Mouse (Mus musculus) neural tube, embryonic 12.5 days (tissue): ENCODE data around the gene Arhgef25. TPM values are rescaled to one million over a fixed set of nuclear protein-coding genes. Genes with fewer than 3 reads are reported as not detected.

Experiments used
- ATAC-seq: fragments of 200-750 bp; cut with Nextera tagmentation; 2 replicates; pipeline ENCODE4 v1.8.0; 2017; ENCODE audit warnings: low read depth, mild to moderate bottlenecking, moderate TSS enrichment, moderate library complexity; ENCODE audit not compliant: low FRiP score
- H3K27ac ChIP-seq: fragments of 300-500 bp; sonication (generic); 2 replicates; pipeline ENCODE4 v1.5.1; 2016
- H3K27me3 ChIP-seq: fragments of 300-500 bp; sonication (generic); replicated peaks from 2 replicates; pipeline ENCODE4 v1.6.1; 2016; ENCODE audit warnings: mild to moderate bottlenecking
- H3K36me3 ChIP-seq: fragments of 300-500 bp; sonication (generic); 2 replicates; pipeline ENCODE4 v1.6.1; 2016; ENCODE audit warnings: mild to moderate bottlenecking
- H3K4me1 ChIP-seq: fragments of 300-500 bp; sonication (generic); 2 replicates; pipeline ENCODE4 v1.6.1; 2016
- H3K4me2 ChIP-seq: fragments of 300-500 bp; sonication (generic); replicated peaks from 2 replicates; pipeline ENCODE4 v1.6.1; 2016; ENCODE audit warnings: mild to moderate bottlenecking
- H3K4me3 ChIP-seq: fragments of 300-500 bp; sonication (generic); 2 replicates; pipeline ENCODE4 v1.5.1; 2016
- H3K9ac ChIP-seq: fragments of 300-500 bp; sonication (generic); 2 replicates; pipeline ENCODE4 v1.6.1; 2016; ENCODE audit warnings: mild to moderate bottlenecking
- H3K9me3 ChIP-seq: fragments of 300-500 bp; sonication (generic); 2 replicates; pipeline ENCODE4 v1.6.1; 2016; ENCODE audit warnings: mild to moderate bottlenecking
- WGBS: fragments of 180-500 bp; shearing (Covaris S2); methylation state at CpG from one replicate; pipeline ENCODE4 v1.1.7; 2016; 5-methylcytosine and 5-hydroxymethylcytosine counted together
- polyA plus RNA-seq: library from polyadenylated mRNA; unstranded; fragments of >200 nt; fragmentation: Nextera tagmentation; extraction: Ambion mirVana; gene quantifications from 2 replicates; pipeline ENCODE4 v1.2.1, GENCODE M21; 2016

Arhgef25 gene
- polyA plus RNA-seq, 1 experiment from 2014 or later, result 43.6 TPM

- Histone ChIP-seq H3K4me2 (no peak overlapping the region), H3K4me1 (no peaks in the 10 kb centered on the region), H3K9me3 (no peaks in the 10 kb centered on the region), H3K27ac (no peak overlapping the region), H3K36me3 (no peaks in the 10 kb centered on the region), H3K9ac (no peak overlapping the region), H3K27me3 (no peaks in the 10 kb centered on the region), H3K4me3 (no peak overlapping the region)
- no peak for ATAC-seq
These were observed 27.3 kb upstream of the Arhgef25 start for GRCm38 (mm10) chr10:127217177-127217576.

GRCm38 (mm10) chr10:127216456-127216855 is 26.6 kb upstream of the Arhgef25 start:
- Histone ChIP-seq H3K9ac (no peak overlapping the region), H3K4me1 (no peaks in the 10 kb centered on the region), H3K4me3 (no peak overlapping the region), H3K27me3 (no peaks in the 10 kb centered on the region), H3K4me2 (no peak overlapping the region), H3K9me3 (no peaks in the 10 kb centered on the region), H3K36me3 (no peaks in the 10 kb centered on the region), H3K27ac (no peak overlapping the region)
- ATAC-seq, result no peak
- WGBS, result 95% methylated on average over 11 of the region's 11 CpGs

DNA sequence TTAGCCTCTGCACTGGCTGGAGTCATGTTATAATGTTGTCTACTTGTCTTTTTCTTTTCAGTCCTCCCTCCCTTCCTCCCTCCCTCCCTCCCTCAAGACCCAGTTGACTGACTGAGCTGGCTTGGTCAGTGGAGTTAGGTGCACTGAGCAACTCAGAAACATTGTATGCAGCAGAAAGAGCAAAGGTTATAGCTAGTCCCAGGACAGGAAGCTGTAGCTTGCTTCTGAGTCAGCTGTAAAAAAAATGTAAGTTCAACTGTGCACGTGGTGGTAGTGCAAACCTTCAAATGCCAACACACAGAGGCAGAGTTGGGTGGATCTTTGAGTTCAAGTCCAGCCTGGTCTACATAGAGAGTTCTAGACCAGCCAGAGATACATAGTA is 24.5 kb upstream of the Arhgef25 start:
- no peak overlapping the region for H3K4me3 ChIP-seq
- H3K27ac ChIP-seq, result no peak overlapping the region
- no peak overlapping the region for H3K9ac ChIP-seq
- WGBS, result 63% methylated on average over 1 of the region's 1 CpGs
- H3K9me3 ChIP-seq, result no peaks in the 10 kb centered on the region
- H3K27me3 ChIP-seq, result no peaks in the 10 kb centered on the region
- no peaks in the 10 kb centered on the region for H3K36me3 ChIP-seq
- H3K4me2 ChIP-seq, result no peak overlapping the region
- no peak for ATAC-seq
- peaks cover 10% of the 10 kb centered on the region for H3K4me1 ChIP-seq

DNA sequence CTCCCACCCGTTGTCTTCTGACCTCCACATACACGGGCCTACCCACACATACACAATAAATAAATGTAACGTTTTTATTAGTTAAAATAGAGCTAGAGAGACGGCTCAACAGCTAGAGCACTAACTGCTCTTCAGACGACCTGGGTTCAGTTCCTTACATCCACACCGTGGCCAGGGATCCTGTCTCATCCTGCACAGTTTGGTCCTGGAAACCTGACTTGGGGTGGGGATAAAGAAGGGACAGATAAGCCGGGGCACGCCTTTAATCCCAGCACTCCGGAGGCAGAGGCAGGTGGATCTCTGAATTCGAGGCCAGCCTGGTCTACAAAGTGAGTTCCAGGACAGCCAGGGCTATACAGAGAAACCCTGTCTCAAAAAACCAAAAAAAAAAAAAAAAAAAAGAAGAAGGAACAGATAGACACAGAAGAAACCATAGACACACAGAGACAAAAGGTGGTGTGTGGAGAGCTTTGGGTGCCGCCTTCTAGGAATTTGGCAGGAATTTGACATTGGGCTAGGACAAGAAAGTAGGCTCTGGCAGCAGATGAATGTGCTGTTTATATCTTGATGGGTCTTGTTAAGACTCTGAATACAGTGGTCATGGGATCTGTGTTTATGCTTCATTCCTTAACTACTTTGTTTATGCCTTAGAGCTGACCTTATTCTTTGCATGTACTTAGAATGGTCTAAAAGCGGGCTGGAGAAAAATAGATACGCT is 24.0 kb upstream of the Arhgef25 start:
- Histone ChIP-seq H3K36me3 (no peaks in the 10 kb centered on the region), H3K27me3 (no peaks in the 10 kb centered on the region), H3K9me3 (no peaks in the 10 kb centered on the region), H3K4me3 (no peak overlapping the region), H3K27ac (no peak overlapping the region), H3K9ac (no peak overlapping the region), H3K4me2 (no peak overlapping the region), H3K4me1 (peaks cover 10% of the 10 kb centered on the region)
- 84% methylated on average over 13 of the region's 13 CpGs for WGBS
- no peak for ATAC-seq

GRCm38 (mm10) chr10:127213272-127213671 is 23.4 kb upstream of the Arhgef25 start:
- WGBS, result 87% methylated on average over 8 of the region's 8 CpGs
- ATAC-seq, result no peak
- H3K4me2 ChIP-seq, result no peak overlapping the region

GRCm38 (mm10) chr10:127211414-127211854 is 21.6 kb upstream of the Arhgef25 start, which contains the start of gene Pip4k2c:
Gene Pip4k2c, minus strand, starts transcription at chr10:127211585.
- no peaks in the 10 kb centered on the region for H3K9me3 ChIP-seq
- H3K27ac ChIP-seq, result no peak within 1 kb of the TSS
- peak; percentile 97 for ATAC-seq
- H3K4me2 ChIP-seq, result peak within 1 kb of the TSS; percentile 79
- peaks cover 10% of the 10 kb centered on the region for H3K4me1 ChIP-seq
- no peaks in the 10 kb centered on the region for H3K27me3 ChIP-seq
- H3K9ac ChIP-seq, result peak within 1 kb of the TSS; percentile 72
- peaks cover 19% of the 10 kb centered on the region for H3K36me3 ChIP-seq
- H3K4me3 ChIP-seq, result peak within 1 kb of the TSS; percentile 86
- WGBS, result under 1% methylated on average over 47 of the region's 47 CpGs

More at GRCm38 (mm10) chr10:127213272-127213671, 23.4 kb upstream of the Arhgef25 start:
- Histone ChIP-seq H3K36me3 (peaks cover 5% of the 10 kb centered on the region; the same call in 1 of the 2 replicates), H3K9ac (no peak overlapping the region), H3K27me3 (no peaks in the 10 kb centered on the region), H3K4me3 (no peak overlapping the region), H3K27ac (no peak overlapping the region), H3K4me1 (peaks cover 10% of the 10 kb centered on the region), H3K9me3 (no peaks in the 10 kb centered on the region)

DNA sequence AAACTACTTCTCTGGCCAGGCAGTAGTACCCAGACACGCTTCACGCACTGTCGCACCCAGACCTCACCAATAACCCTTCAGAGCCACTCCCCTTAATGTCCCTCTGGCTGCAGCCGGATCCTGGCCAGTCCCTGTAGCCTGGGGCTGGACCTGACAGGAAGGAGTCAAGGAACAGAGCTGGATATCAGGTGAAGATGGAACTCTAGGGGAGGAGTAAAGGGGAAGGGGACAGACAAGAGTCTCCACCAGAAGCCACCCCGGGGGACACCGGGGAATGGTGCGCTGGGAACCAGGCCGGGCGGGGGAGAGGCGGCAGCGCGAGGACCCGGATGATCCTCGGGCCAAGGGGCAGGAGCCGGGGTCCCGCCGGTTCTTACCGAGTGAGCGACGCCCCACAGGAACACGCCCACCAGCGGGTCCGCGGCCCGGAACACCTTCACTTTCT is 21.1 kb upstream of the Arhgef25 start:
- WGBS, result 1% methylated on average over 25 of the region's 25 CpGs
- no peak overlapping the region for H3K27ac ChIP-seq
- ATAC-seq, result peak; percentile 77

GRCm38 (mm10) chr10:127209928-127210570 is 20.2 kb upstream of the Arhgef25 start:
- peaks cover 10% of the 10 kb centered on the region for H3K4me1 ChIP-seq
- no peak for ATAC-seq
- peaks cover 33% of the 10 kb centered on the region for H3K36me3 ChIP-seq
- peak overlapping the region; percentile 72; the same call in 1 of the 2 replicates for H3K9ac ChIP-seq
- no peaks in the 10 kb centered on the region for H3K27me3 ChIP-seq
- WGBS, result 88% methylated on average over 13 of the region's 13 CpGs
- peak overlapping the region; percentile 79 for H3K4me2 ChIP-seq
- no peaks in the 10 kb centered on the region for H3K9me3 ChIP-seq
- H3K27ac ChIP-seq, result no peak overlapping the region
- peak overlapping the region; percentile 86; the same call in 1 of the 2 replicates for H3K4me3 ChIP-seq

More for the DNA sequence above, 21.1 kb upstream of the Arhgef25 start:
- Histone ChIP-seq H3K9me3 (no peaks in the 10 kb centered on the region), H3K27me3 (no peaks in the 10 kb centered on the region), H3K4me3 (peak overlapping the region; percentile 86), H3K9ac (peak overlapping the region; percentile 72), H3K4me2 (peak overlapping the region; percentile 79), H3K4me1 (peaks cover 10% of the 10 kb centered on the region), H3K36me3 (peaks cover 24% of the 10 kb centered on the region)

DNA sequence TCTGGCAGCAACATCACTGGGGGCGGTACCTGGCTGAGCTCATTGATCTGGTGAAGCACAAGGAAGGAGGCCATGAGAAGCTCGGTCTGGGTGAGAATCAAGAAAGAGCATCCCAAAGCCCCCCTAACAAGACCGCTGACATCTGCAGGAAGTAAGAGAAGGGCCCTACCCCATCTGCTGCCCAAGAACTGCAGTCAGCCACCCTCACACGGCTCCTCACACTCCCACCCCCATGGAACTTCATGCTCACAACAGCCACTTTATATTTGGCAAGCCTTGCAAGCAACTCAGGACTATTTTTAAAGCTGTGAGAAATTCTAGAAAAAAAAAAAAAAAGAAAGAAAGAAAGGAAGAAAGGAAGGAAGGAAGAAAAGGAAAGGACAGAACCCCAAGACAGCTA is 19.0 kb upstream of the Arhgef25 start:
- WGBS, result 90% methylated on average over 4 of the region's 4 CpGs

GRCm38 (mm10) chr10:127205373-127205772 is 15.5 kb upstream of the Arhgef25 start:
- Histone ChIP-seq H3K9me3 (no peaks in the 10 kb centered on the region), H3K9ac (no peak overlapping the region), H3K36me3 (peaks cover 66% of the 10 kb centered on the region), H3K4me3 (no peak overlapping the region), H3K27ac (no peak overlapping the region), H3K4me1 (peaks cover 3% of the 10 kb centered on the region), H3K4me2 (no peak overlapping the region), H3K27me3 (no peaks in the 10 kb centered on the region)
- WGBS, result 94% methylated on average over 10 of the region's 10 CpGs
- ATAC-seq, result no peak

More for the DNA sequence above, 19.0 kb upstream of the Arhgef25 start:
- ATAC-seq, result no peak
- Histone ChIP-seq H3K9ac (no peak overlapping the region), H3K27ac (no peak overlapping the region), H3K4me2 (no peak overlapping the region), H3K27me3 (no peaks in the 10 kb centered on the region), H3K4me1 (peaks cover 10% of the 10 kb centered on the region), H3K9me3 (no peaks in the 10 kb centered on the region), H3K4me3 (no peak overlapping the region), H3K36me3 (peaks cover 40% of the 10 kb centered on the region)

DNA sequence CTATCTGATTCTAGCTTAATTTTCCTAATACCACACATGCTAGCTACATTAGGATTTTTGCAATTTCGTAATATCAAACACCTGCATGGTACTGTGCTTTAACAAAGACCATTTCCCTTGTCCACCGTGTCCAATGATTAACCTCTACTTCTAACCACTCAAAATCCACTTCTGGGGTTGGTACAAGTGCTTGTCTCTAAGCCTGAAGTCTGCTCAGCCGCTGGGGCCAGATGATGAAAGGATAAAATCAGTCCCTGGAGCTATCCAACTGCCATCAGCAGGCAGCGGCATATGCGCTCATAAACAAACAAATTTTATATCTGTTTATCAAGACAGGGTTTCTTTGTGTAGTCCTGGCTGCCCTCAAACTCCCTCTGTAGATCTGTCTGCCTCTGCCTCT is 14.7 kb upstream of the Arhgef25 start:
- H3K9ac ChIP-seq, result no peak overlapping the region
- H3K4me1 ChIP-seq, result no peaks in the 10 kb centered on the region
- H3K9me3 ChIP-seq, result no peaks in the 10 kb centered on the region
- no peak overlapping the region for H3K27ac ChIP-seq
- 91% methylated on average over 5 of the region's 5 CpGs for WGBS
- no peaks in the 10 kb centered on the region for H3K27me3 ChIP-seq
- H3K4me2 ChIP-seq, result no peak overlapping the region
- H3K36me3 ChIP-seq, result peaks cover 73% of the 10 kb centered on the region
- no peak overlapping the region for H3K4me3 ChIP-seq
- ATAC-seq, result no peak

DNA sequence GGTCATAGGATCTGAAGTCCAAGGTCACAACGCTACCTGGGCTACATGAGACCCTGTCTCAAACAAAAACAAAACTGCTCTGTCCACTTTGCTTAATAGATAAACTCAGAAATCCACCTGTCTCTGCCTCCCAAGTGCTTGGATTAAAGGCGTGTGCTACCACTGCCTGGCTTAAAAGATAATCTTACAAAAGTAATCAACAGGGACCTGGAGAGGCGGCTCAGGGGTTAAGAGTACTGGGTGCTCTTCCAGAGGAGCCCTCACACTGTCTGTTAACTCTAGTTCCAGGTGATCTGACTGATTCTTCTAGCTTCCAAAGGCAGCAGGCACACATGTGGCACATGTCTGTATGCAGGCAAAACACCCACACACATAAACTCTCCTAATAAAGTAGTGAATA is 13.2 kb upstream of the Arhgef25 start:
- Histone ChIP-seq H3K9ac (no peak overlapping the region), H3K4me1 (peaks cover under 1% of the 10 kb centered on the region; the same call in 1 of the 2 replicates), H3K4me3 (no peak overlapping the region), H3K36me3 (peaks cover 80% of the 10 kb centered on the region), H3K27me3 (no peaks in the 10 kb centered on the region), H3K27ac (no peak overlapping the region), H3K4me2 (no peak overlapping the region), H3K9me3 (no peaks in the 10 kb centered on the region)
- ATAC-seq, result no peak
- 92% methylated on average over 3 of the region's 3 CpGs for WGBS
